Mouse (Mus musculus) G1E (cell line): ENCODE data around the gene Rbms2.

Experiments used
- CTCF ChIP-seq: IDR thresholded peaks from 2 replicates; pipeline ENCODE4 v1.5.1; 2012; ENCODE audit warnings: low read depth, low read length, inconsistent platforms, mixed read lengths
- GATA1 ChIP-seq: IDR thresholded peaks from 2 replicates; pipeline ENCODE4 v1.6.1; 2012; ENCODE audit warnings: borderline replicate concordance, low read length, inconsistent platforms, mixed read lengths
- GATA2 ChIP-seq: IDR thresholded peaks from 2 replicates; pipeline ENCODE4 v1.6.1; 2012; ENCODE audit warnings: low read depth, low read length, inconsistent platforms, borderline replicate concordance
- POLR2AphosphoS5 ChIP-seq: IDR thresholded peaks from 2 replicates; pipeline ENCODE4 v1.6.1; 2012; ENCODE audit warnings: low read depth, low read length, inconsistent platforms; ENCODE audit not compliant: insufficient replicate concordance
- TAL1 ChIP-seq: conservative IDR thresholded peaks from 2 replicates; pipeline ENCODE4 v1.6.1; 2012; ENCODE audit warnings: low read depth, low read length, inconsistent platforms, mixed read lengths

GRCm38 (mm10) chr10:128167091-128167490, 13.0 kb downstream of the Rbms2 start:
- TF ChIP-seq CTCF (no peak), POLR2AphosphoS5 (no peak), GATA2 (no peak), TAL1 (no peak), GATA1 (no peak)
